Mouse (Mus musculus): Measurements from ENCODE around the gene Fam163b.

The Fam163b gene

GRCm38 (mm10) chr2:27141950-27142693 is at the start of gene Fam163b:
Gene Fam163b, minus strand, starts transcription at chr2:27142491.
- DNase-seq (ENCODE audit: low spot score) = no peak

DNA sequence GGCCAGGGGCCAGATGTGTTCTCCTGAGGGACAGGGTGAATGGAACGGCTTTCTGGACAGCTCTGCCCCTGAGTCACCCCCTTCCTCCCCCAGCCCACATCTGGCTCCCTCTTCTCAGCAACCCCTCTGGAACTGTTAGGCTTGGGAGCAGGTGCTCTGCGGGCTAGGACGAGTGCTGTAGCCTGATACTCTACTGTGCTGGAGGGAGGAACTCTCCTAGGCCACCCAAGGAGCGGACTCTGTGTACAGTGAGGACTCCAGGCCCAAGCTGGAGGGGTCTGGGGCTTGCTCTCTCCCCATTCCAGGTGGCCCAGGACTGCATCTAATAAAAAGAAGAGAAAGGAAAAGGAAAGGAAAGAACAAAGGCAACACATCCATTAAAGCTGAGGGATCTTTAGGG is 47.7 kb upstream of the Fam163b start:
- no peak for DNase-seq (ENCODE audit: low spot score)

GRCm38 (mm10) chr2:27187531-27187930 is 45.2 kb upstream of the Fam163b start:
- no peak for DNase-seq (ENCODE audit: low spot score)

DNA sequence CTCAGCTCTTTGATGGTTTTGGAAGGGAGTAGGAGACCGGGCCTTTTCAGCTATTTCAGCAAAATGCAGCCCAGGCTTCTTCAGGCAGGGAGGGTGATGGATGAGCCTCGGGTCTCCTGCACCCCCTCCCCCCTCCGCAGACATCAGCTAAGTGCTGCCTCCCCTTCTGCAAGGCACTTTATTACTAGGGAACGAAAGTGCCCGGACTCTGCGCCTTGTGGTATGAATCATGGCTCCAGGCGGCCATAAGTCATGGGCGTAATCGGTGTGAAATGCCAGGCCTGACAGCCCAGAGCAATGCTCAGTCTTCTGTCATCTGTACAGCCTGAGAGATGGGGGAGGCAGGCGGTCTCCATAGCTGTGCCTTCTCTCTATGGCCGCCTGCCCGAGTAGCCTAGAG is 41.4 kb upstream of the Fam163b start:
- DNase-seq (ENCODE audit: low spot score) = no peak

- DNase-seq (ENCODE audit: low spot score) = no peak
Observed at GRCm38 (mm10) chr2:27181907-27182306, 39.6 kb upstream of the Fam163b start.

DNA sequence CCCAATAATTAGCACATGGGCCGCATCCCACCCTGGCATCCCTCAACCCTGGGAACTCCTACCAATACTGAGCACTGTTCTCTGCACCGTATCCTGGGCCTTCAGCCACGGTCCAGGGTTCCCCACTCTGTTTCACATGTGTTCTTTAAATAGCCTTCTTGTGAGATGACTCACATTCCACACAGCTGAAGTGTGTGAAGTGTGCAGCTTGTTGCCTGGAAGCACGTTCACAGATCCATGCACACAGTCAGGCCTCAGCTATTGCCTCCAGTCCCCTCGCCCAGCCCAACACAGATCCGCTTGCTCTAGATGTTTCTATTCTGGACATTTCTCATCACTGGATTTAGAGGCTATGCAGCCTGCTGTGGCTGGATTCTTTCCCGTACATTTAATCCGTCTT is 36.8 kb upstream of the Fam163b start:
- DNase-seq (ENCODE audit: low spot score) = no peak

- DNase-seq (ENCODE audit: low spot score) = no peak
Observed at GRCm38 (mm10) chr2:27175696-27176267, 33.5 kb upstream of the Fam163b start.

DNA sequence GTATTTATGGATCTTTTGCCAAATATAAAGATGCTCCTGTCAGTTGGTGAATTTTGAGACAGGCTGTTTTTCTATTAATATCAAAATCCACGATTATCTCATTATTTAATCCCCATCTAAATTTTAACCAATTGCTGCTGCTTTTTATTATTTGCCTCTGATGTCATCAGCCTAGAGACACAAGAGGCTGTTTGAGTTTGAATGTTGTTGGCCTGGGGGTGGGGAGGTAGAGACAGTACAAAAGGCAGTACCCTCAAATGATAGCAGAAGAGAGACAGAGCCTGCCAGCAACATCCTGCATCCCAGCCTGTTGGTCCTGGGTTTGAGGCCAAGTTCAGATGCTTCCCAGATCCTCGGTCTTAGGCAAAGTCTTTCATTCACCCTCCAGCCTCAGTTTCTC is 32.0 kb upstream of the Fam163b start:
- no peak for DNase-seq (ENCODE audit: low spot score)

- no peak for DNase-seq (ENCODE audit: low spot score)
Observed at GRCm38 (mm10) chr2:27166999-27167398, 24.7 kb upstream of the Fam163b start.

GRCm38 (mm10) chr2:27166074-27166473 is 23.8 kb upstream of the Fam163b start:
- DNase-seq (ENCODE audit: low spot score) = no peak

- DNase-seq (ENCODE audit: low spot score) = no peak
Observed at GRCm38 (mm10) chr2:27164796-27165590, 22.7 kb upstream of the Fam163b start, which contains the start of gene Dbh. Gene Dbh, plus strand, starts transcription at chr2:27165233.

DNA sequence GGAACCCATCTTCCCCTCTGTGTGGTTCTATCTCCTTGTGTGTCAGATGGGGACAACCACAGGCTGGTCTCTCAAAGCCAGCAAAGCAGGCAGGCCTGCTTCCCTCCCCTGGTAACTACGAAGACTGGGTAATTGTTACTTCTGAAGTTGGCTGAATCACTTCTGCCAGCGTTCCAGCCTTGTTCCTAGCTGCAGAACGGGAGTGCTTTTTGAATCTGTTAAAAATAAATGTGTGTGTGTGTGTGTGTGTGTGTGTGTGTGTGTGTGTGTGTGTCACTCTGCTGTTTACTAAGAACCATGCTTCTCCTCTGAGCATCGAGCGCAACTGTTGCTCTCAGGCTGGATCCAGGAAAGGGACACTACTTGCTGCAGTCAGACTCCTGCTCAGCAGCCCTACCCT is 21.6 kb upstream of the Fam163b start:
- no peak for DNase-seq (ENCODE audit: low spot score)

DNA sequence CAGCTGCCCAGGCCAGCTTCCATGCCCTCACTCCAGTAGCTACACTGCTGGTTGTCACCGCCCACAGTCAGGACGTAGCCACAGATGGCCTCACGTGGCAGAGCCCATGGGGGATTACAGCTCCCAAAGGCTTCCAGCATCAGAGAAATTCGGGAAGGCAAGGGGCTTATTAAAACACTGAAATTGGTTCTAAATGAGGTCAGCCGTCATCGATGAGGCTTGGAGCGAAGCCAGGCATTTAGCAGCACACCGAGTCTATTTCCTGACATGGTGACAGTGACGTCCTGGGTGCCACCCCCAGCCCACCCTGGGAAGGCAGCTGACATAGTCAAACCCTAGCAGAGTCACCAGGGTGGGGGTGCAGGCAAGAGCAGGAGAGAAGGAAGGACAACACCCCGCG is 20.4 kb upstream of the Fam163b start:
- DNase-seq (ENCODE audit: low spot score) = no peak

- DNase-seq (ENCODE audit: low spot score) = no peak
Observed at GRCm38 (mm10) chr2:27161526-27161925, 19.2 kb upstream of the Fam163b start.

DNA sequence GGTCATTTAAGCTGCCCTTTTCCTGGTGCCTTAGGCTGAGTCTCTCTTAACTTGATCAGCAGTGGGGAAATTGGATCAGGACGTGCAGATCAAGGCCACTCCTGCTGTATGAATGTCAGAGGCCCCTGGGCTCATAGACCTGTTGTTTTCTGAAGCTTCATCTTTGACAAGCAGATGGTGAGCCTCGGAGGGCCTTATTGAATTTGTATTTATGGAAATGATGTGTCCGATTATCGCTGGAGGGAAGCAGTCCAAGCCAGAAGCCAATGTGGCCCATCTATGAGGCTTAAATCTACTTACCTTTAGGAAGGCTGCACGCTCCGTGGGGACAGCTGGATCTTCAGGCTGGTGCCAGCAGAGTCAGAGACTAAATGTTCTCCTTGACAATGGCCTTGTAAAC is 14.3 kb upstream of the Fam163b start:
- DNase-seq (ENCODE audit: low spot score) = no peak

- DNase-seq (ENCODE audit: low spot score) = no peak
Observed at GRCm38 (mm10) chr2:27154466-27155185, 12.3 kb upstream of the Fam163b start.

- DNase-seq (ENCODE audit: low spot score) = no peak
Observed at GRCm38 (mm10) chr2:27149457-27149856, 7.2 kb upstream of the Fam163b start.

GRCm38 (mm10) chr2:27146840-27147239 is 4.5 kb upstream of the Fam163b start:
- no peak for DNase-seq (ENCODE audit: low spot score)

GRCm38 (mm10) chr2:27144957-27145356 is 2.7 kb upstream of the Fam163b start:
- DNase-seq (ENCODE audit: low spot score) = no peak

GRCm38 (mm10) chr2:27138356-27138755 is 3.9 kb downstream of the Fam163b start:
- DNase-seq (ENCODE audit: low spot score) = no peak

DNA sequence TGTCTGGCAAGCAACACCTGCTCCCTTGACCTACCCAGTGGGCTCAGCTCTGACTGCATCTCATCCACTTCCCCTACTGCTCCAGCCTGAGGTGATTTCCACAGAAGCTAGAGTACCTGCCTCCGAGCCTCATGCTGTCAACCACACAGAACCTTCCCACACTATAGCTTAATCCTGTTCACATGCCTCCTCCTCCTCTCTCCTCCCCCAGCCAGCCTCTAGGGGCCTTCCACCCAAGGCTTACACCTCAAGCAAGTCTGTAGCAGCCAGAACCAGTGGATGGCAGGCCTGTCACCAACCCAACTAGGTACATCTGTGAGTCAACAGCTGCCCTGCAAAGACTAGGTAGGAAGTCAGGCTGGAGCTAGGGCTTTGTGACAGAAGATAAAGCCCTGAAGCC is 5.5 kb downstream of the Fam163b start:
- DNase-seq (ENCODE audit: low spot score) = no peak

DNA sequence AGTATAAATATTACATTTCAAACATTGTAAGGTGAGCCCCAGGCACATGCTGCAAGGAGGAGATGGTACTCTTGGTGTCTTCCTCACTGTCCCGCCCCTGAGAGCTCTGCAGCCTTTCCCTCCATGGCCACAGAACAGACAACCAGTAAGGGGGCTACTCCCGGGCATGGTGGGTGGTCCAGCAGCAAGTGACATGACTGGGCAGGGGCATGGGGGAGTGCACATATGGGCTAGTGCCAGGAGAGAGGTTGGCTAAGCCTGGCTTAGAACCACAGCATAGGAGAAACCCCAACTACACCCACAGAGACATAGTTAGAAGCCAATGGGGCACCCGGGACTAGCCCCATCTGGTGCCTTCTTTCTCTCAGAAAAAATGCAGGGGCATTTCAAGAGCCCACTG is 6.0 kb downstream of the Fam163b start:
- DNase-seq (ENCODE audit: low spot score) = no peak

Measured in ovary, postnatal 10 days (tissue).